Mouse (Mus musculus): Measurements from ENCODE around the gene Mpp3. TPM values are rescaled to one million over a fixed set of nuclear protein-coding genes. Genes with fewer than 3 reads are reported as not detected.

The Mpp3 gene
- not detected for total RNA-seq (2023)

DNA sequence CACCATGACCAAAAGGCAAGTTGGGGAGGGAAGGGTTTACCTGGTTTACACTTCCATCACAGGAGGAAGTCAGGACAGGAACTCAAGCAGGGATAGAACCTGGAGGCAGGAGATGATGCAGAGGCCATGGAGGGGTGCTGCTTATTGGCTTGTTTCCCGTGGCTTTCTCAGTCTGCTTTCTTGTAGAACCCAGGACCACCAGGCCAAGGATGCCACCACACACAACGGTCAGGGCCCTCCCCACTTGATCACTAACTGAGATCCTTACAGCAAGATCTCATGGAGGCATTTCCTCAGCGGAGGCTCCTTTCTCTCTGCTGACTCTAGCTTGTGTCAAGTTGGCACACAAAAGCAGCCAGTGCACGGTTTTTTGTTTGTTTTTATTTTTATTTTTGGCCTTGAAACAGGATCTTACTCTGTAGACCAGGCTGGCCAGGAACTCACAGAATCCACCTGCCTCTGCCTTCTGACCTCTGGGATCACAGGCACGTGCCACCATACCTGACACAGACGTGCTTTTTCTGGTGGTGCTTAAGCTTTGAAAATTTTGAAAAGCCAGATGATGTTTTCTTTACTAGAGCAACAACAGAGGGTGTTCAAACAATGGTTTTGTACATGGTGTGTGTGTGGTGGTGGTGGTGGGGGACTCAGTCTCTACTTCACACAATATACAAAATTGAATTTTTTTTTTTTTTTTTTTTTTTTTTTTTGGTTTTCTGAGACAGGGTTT, at the start of gene Mpp3:
TSS of gene Mpp3 (minus strand) at position 375 of the 730 bp plus-strand sequence.

DNA sequence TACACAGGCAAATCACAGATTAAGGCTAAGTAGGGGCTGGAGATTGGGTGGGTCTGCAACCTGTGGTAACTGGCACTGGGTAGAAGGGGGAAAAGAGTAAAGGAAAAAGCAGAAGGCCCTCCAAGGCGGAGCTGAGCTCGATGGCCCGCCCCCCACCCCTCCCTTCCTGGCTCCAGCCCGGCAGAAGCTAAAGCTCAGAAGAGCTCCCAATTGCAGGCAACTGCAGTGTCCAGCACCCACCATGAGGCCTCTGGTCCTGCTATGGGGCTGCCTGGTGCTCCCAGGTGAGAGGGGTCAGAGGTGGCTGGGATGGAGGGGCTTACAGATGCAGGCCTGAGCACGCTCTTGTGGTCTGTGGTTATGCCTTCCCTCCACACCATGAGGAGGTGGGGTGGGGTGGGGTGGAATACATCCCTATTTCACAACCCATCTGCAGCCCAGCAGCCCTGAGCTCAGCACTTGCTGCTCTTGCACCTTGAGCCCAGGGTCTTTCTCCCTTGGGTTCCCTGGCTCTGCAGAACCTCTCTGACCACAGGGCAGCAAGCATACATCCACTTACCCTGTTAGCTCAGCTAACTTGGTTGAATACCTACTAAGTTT, 13.2 kb upstream of the Mpp3 start, which contains the start of gene Cd300lg:
TSS of gene Cd300lg (plus strand) at position 160 of the 600 bp plus-strand sequence.

DNA sequence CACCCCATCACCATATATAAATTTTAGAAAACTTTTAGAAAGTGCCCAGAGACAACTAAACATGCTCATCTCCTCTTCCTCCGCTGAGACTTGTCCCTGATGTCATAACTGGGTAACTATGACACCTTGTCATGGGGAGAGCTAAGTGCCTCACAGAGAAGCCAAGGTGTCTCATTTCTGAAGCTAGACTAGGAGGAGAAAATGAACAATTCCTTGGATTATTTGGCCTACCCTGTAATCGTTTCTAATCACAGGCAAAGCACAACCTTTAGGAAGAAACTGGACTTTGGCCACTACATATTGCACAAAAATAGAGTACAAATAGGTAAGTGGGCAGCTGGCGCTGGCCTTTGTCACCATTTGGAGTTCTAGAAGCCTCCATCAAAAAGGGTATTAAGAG, 41.3 kb downstream of the Mpp3 start, which contains the start of gene Dusp3:
TSS of gene Dusp3 (minus strand) at position 101 of the 400 bp plus-strand sequence.

DNA sequence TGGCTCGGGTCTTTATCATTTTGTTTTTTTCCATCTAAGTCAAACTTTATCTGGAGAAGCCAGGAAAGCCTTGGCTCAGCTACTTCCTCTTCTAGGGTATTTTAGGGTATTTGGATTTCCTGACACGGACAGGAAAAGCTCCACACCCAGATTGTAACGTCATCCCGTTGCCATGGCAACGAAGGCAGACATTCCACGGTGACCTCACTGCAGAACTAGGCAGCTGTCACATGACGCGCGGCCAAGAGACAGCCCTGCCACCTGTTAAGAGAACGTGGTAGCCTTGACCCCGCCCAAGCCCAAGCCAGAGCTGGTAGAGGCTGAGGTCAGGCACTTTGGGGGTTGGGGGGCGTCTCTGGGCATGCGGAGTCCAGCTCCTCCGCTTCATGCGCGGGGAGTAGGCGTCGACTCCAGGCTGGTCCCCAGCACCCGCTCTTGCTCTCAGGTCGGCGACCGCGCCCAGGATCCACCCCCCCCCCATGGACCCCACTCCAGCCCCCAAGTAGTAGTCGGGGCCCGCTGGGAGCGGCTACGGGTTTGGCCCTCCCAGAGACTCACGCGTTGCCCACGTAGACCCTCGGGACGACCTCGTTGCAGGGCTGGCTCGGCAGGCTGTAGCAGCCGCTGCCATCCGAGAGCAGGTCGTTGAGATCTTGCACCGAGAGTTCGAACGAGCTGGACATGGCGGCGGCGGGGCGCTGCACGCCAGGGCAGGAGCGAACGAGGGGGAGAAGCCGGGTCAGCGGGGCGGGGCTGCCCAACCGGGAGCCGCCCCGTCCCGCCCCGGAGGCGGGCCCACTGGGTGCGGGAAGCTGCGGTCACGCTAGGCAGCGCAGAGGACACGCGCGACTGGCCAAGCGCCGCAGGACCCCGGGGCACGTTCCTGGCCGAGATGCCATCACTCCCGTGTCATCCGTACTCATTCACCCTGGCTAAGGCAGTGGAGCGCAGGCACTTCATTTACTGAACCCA, 43.9 kb downstream of the Mpp3 start, which contains the start of gene Cfap97d1:
TSS of gene Cfap97d1 (plus strand) at position 226 of the 972 bp plus-strand sequence.

DNA sequence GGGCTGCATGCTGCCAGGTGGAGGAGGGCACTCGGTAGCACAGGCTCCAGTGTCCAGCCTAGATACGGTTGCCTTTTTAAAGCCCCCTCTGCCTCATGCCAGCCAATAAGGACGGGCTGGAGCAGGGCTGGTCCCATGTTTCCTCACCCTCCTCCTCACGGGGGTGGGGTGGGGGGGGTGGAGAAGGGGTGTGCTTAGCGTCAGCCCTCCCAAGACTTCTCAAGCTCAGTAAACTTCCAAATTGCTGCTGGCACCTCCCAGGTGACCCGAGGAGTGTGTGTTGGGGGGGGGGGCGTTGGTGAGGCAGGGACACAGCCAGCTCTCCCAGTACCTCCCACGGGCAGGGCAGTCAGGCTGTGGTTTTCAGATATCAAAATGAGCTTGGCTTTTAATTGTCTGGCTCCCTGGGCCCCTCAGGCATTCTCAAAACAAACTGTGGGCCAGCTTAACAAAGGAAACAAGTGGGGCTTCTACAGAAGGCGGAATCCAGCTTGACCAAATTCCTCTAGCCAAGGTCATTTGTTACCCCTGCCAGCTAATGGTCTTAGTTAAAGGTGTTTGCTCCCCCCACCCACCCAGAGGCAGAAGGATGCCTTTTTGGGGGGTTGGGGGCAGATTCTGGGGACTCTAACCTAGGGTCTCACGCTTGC, 61.2 kb downstream of the Mpp3 start, which contains the start of gene Sost:
TSS of gene Sost (minus strand) at position 51 of the 650 bp plus-strand sequence.

Other genes starting within 250 kb of the Mpp3 start
- gene Etv4, start 243.1 kb downstream of the Mpp3 start, total RNA-seq (2023) = not detected
- gene Meox1, start 134.1 kb downstream of the Mpp3 start, total RNA-seq (2023) = under 1 TPM in 1 of 2 experiments, not detected in 1; 0.24 TPM
- not detected for gene Sost, start 61.4 kb downstream of the Mpp3 start, total RNA-seq (2023)
- not detected for gene Cfap97d1, start 44.2 kb downstream of the Mpp3 start, total RNA-seq (2023)
- 10 to 100 TPM; 24.5 to 26.3 TPM for gene Dusp3, start 41.4 kb downstream of the Mpp3 start, total RNA-seq (2023)
- 10 to 100 TPM; 20.9 to 21.3 TPM for gene Cd300lg, start 13.0 kb upstream of the Mpp3 start, total RNA-seq (2023)
- 1 to 10 TPM; 1.2 to 2.6 TPM for gene Mpp2, start 60.1 kb upstream of the Mpp3 start, total RNA-seq (2023)
- gene Ppy, start 72.9 kb upstream of the Mpp3 start, total RNA-seq (2023) = not detected
- not detected for gene Pyy, start 79.4 kb upstream of the Mpp3 start, total RNA-seq (2023)
- not detected for gene Nags, start 117.1 kb upstream of the Mpp3 start, total RNA-seq (2023)
- 1 to 10 TPM; 8.7 to 9.7 TPM for gene Tmem101, start 127.9 kb upstream of the Mpp3 start, total RNA-seq (2023)
- gene Lsm12, start 156.8 kb upstream of the Mpp3 start, total RNA-seq (2023) = 10 to 100 TPM; 34.9 to 35.5 TPM
- gene G6pc3, start 161.2 kb upstream of the Mpp3 start, total RNA-seq (2023) = 10 to 100 TPM; 21.0 to 22.3 TPM
- 100 to 1,000 TPM; 101 to 110 TPM for gene Hdac5, start 201.7 kb upstream of the Mpp3 start, total RNA-seq (2023)
- gene BC030867, start 220.4 kb upstream of the Mpp3 start, total RNA-seq (2023) = 1 to 10 TPM; 8.7 to 9.4 TPM
- under 1 TPM in 1 of 2 experiments, not detected in 1; 0.13 TPM for gene Asb16, start 240.3 kb upstream of the Mpp3 start, total RNA-seq (2023)

Measured in neutrophil, adult 83 days (primary cell).